Mouse (Mus musculus) embryonic facial prominence, embryonic 12.5 days (tissue): ENCODE measurements around the gene Atxn2. TPM values are rescaled to one million over a fixed set of nuclear protein-coding genes. Genes with fewer than 3 reads are reported as not detected.

Source experiments
- ATAC-seq: fragments of 200-750 bp; cut with Nextera tagmentation; 2 replicates; pipeline ENCODE4 v1.8.0; 2017; ENCODE audit not compliant: insufficient number of reproducible peaks, insufficient read depth, low FRiP score, low TSS enrichment
- H3K27ac ChIP-seq: fragments of 300-500 bp; sonication (generic); 2 replicates; pipeline ENCODE4 v1.5.1; 2016; ENCODE audit warnings: mild to moderate bottlenecking
- H3K27me3 ChIP-seq: fragments of 300-500 bp; sonication (generic); 2 replicates; pipeline ENCODE4 v1.6.1; 2016; ENCODE audit warnings: mild to moderate bottlenecking, moderate library complexity
- H3K36me3 ChIP-seq: fragments of 300-500 bp; sonication (generic); 2 replicates; pipeline ENCODE4 v1.6.1; 2016; ENCODE audit warnings: mild to moderate bottlenecking
- H3K4me1 ChIP-seq: fragments of 300-500 bp; sonication (generic); 2 replicates; pipeline ENCODE4 v1.6.1; 2016
- H3K4me2 ChIP-seq: fragments of 300-500 bp; sonication (generic); replicated peaks from 2 replicates; pipeline ENCODE4 v1.6.1; 2016; ENCODE audit warnings: mild to moderate bottlenecking, moderate library complexity
- H3K4me3 ChIP-seq: fragments of 300-500 bp; sonication (generic); 2 replicates; pipeline ENCODE4 v1.5.1; 2016; ENCODE audit warnings: mild to moderate bottlenecking
- H3K9ac ChIP-seq: fragments of 300-500 bp; sonication (generic); 2 replicates; pipeline ENCODE4 v1.6.1; 2016; ENCODE audit warnings: mild to moderate bottlenecking, moderate library complexity
- H3K9me3 ChIP-seq: fragments of 300-500 bp; sonication (generic); 2 replicates; pipeline ENCODE4 v1.6.1; 2016; ENCODE audit warnings: mild to moderate bottlenecking, moderate library complexity
- WGBS: fragments of 180-500 bp; shearing (Covaris S2); methylation state at CpG from one replicate; pipeline ENCODE4 v1.1.7; 2016; 5-methylcytosine and 5-hydroxymethylcytosine counted together
- polyA plus RNA-seq: library from polyadenylated mRNA; unstranded; fragments of >200 nt; fragmentation: Nextera tagmentation; extraction: Ambion mirVana; gene quantifications from 2 replicates; pipeline ENCODE4 v1.2.1, GENCODE M21; 2016

Gene Atxn2
- polyA plus RNA-seq, result 72.3 and 91.6 TPM in 2 replicates

DNA sequence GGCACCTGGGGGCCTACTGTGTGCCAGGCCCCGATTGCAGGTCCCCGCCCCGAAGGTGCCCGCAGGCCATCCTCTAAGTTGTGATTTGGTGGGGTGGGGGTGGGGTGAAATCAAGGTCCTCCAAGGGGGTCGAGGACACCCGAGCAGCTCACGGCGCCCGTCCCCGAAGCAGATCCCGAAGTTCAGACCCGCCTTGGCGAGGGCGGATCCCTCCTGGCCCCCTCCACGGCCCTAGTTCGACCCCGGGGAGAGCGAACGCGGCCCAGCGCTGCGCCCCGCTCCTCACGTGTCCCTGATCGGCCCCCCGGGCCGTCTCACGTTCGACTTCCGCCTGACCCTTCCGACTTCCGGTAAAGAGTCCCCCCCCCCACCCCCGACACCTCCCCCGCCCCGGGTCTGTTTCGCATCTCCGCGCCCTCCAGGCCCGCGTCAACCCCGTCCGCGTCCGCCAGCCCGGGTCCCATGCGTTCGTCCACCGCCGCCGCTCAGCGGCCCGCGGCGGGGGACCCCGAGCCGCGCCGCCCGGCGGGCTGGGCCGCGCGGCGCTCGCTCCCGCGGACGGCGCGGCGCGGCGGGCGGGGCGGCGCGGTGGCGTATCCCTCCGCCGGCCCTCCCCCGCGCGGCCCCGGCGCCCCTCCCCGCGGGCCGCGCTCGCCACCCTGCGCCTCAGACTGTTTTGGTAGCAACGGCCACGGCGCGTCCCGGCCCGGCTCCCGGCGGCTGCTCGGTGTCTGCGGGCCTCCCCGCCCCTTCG lies at the start of gene Atxn2:
Atxn2 (plus strand) TSS at position 164 of the 754 bp plus-strand sequence.
- no peaks in the 10 kb centered on the region for H3K9me3 ChIP-seq
- peak within 1 kb of the TSS; percentile 97 for H3K9ac ChIP-seq
- 2% methylated on average over 55 of the region's 103 CpGs for whole genome bisulfite sequencing
- no peaks in the 10 kb centered on the region for H3K36me3 ChIP-seq
- H3K4me2 ChIP-seq, result peak within 1 kb of the TSS; percentile 89
- peak within 1 kb of the TSS; percentile 84 for H3K4me3 ChIP-seq
- peak; percentile 83 for ATAC-seq
- peaks cover 25% of the 10 kb centered on the region for H3K4me1 ChIP-seq
- no peaks in the 10 kb centered on the region for H3K27me3 ChIP-seq
- H3K27ac ChIP-seq, result peak within 1 kb of the TSS; percentile 98

DNA sequence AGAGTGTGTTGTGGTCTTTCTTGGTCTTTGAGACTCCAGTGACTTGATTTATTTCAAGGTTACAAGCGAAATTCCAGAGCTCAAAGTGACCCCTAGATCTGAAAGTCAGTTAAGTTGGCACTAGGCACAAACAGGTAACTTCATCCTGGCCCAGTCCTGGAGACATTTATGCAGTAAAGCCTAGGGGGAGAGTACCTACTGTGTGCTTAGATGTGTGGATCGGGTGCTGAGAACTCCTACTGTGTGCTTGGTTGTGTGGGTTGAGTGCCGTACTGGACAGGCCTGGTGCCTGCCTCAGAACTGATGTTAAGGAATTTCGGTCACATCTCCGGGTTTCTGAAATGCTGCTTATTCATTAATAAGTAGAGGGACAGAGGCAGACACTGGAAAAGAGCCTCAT lies 49.6 kb upstream of the Atxn2 start:
- peaks cover 23% of the 10 kb centered on the region for H3K36me3 ChIP-seq
- peak overlapping the region; percentile 86 for H3K4me3 ChIP-seq
- H3K27me3 ChIP-seq, result no peaks in the 10 kb centered on the region
- WGBS, result 86% methylated on average over 5 of the region's 5 CpGs
- H3K9me3 ChIP-seq, result no peaks in the 10 kb centered on the region
- peaks cover 12% of the 10 kb centered on the region for H3K4me1 ChIP-seq
- no peak overlapping the region for H3K27ac ChIP-seq
- H3K4me2 ChIP-seq, result peak overlapping the region; percentile 67
- H3K9ac ChIP-seq, result peak overlapping the region; percentile 77
- no peak for ATAC-seq

DNA sequence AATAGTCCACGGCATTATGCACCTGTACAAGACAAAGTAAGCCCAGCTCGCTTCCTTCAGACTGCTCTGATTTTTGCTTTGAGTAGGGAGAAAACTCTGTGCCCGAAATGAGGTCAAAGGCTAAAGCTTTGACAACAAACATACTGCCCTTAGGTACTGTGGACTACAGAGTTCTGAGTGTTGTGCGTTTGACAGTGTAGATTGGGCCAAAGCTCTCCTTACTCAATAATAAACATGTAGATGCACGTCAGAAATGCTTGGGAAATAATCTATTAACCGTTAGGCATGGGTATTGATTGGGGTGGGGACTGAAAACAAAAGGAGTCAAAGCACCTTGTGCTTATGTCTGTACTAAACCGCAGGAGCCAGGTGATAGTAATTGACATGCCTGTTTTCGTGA lies 47.7 kb upstream of the Atxn2 start:
- H3K36me3 ChIP-seq, result peaks cover 35% of the 10 kb centered on the region
- no peak overlapping the region for H3K9ac ChIP-seq

DNA sequence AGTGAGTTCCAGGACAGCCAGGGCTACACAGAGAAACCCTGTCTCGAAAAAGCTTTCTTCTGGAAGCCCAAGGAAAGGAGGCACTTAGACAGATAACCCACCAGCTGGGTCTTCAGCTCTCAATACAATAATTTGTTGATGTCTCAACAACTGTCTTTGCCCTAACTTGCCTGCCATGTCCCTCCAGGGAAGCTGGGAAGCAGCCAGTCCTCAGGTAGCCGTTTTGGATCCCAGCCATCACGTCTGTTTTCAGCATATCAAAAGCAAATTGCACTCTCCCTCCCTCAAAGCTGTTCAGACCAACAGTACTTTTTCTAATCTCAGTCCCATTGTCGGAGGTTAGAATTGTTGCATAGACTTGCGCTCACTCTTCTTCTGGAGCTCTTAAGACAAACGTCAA lies 47.1 kb upstream of the Atxn2 start:
- Histone ChIP-seq H3K9me3 (no peaks in the 10 kb centered on the region), H3K4me2 (no peak overlapping the region), H3K4me3 (no peak overlapping the region), H3K27me3 (no peaks in the 10 kb centered on the region), H3K27ac (no peak overlapping the region), H3K9ac (no peak overlapping the region), H3K4me1 (peaks cover 12% of the 10 kb centered on the region), H3K36me3 (peaks cover 39% of the 10 kb centered on the region)
- 84% methylated on average over 6 of the region's 6 CpGs for WGBS
- no peak for ATAC-seq

More for the DNA sequence above, 47.7 kb upstream of the Atxn2 start:
- H3K4me2 ChIP-seq, result no peak overlapping the region
- H3K4me3 ChIP-seq, result no peak overlapping the region
- H3K4me1 ChIP-seq, result peaks cover 12% of the 10 kb centered on the region
- H3K27me3 ChIP-seq, result no peaks in the 10 kb centered on the region
- WGBS, result 86% methylated on average over 8 of the region's 8 CpGs
- no peaks in the 10 kb centered on the region for H3K9me3 ChIP-seq
- no peak overlapping the region for H3K27ac ChIP-seq
- ATAC-seq, result no peak

DNA sequence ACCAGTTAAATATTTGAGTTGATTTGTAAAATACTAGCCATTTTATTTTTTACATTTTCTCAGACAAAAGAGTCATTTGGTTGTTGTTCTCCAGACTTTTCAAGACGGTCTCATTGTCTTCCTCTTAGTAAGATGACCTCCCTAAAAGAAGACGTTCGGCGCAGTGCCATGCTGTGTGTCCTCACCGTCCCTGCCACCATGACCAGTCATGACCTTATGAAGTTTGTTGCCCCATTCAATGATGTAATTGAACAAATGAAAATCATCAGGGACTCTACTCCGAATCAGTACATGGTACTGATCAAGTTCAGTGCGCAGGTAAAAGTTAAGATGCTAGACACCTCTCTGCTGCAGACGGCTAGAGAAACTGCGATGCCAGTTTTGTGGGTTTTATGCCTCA lies 46.2 kb upstream of the Atxn2 start:
- Histone ChIP-seq H3K36me3 (peaks cover 46% of the 10 kb centered on the region), H3K9me3 (no peaks in the 10 kb centered on the region), H3K4me1 (peaks cover 9% of the 10 kb centered on the region), H3K27ac (no peak overlapping the region), H3K4me3 (no peak overlapping the region), H3K9ac (no peak overlapping the region), H3K27me3 (no peaks in the 10 kb centered on the region), H3K4me2 (no peak overlapping the region)
- ATAC-seq, result no peak
- 94% methylated on average over 9 of the region's 9 CpGs for WGBS

DNA sequence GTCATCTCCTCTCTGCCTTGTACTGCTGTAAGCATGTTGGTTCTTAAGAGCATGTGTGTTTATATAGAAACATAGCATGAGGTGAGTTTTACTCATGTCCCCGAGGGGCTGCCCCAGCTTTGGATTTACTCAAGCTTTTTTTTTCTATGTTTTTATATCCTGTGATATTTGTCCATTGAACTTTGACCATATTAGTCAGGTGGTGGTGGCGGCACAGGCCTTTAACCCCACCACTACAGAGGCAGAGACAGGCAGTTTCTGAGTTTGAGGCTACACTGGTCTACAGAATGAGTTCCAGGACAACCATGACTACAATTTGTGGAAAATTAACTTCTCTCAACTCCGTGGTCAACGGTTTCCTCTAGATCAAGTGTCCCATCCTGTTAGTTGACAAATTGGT lies 44.1 kb upstream of the Atxn2 start:
- Histone ChIP-seq H3K4me3 (no peak overlapping the region), H3K36me3 (peaks cover 57% of the 10 kb centered on the region), H3K27ac (no peak overlapping the region), H3K4me1 (no peaks in the 10 kb centered on the region), H3K9ac (no peak overlapping the region), H3K4me2 (no peak overlapping the region), H3K27me3 (no peaks in the 10 kb centered on the region), H3K9me3 (no peaks in the 10 kb centered on the region)
- WGBS, result 89% methylated on average over 4 of the region's 4 CpGs
- no peak for ATAC-seq

DNA sequence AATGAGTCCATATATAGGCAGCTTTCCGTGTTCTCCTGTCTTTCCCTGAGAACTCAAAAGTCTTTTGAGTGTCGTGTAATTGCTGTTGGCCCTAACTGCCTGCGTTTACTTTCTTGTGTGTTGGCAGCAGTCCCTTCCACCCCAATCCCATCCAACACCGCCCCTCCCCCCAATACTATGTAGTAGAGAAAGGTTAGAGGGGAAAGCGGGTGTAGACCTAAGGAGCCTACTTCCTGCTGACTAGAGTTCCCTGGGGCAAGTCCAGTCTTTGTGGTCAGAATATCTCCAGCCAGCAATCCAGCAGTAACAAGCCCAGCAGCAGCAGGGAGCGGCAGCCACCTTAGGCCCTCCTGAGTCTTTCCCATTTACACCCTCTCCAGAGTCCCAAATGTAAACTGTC lies 42.7 kb upstream of the Atxn2 start:
- Histone ChIP-seq H3K36me3 (peaks cover 57% of the 10 kb centered on the region), H3K4me2 (no peak overlapping the region), H3K27me3 (no peaks in the 10 kb centered on the region), H3K9me3 (no peaks in the 10 kb centered on the region), H3K4me3 (no peak overlapping the region), H3K4me1 (no peaks in the 10 kb centered on the region), H3K27ac (no peak overlapping the region), H3K9ac (no peak overlapping the region)
- no peak for ATAC-seq
- WGBS, result 67% methylated on average over 6 of the region's 6 CpGs

DNA sequence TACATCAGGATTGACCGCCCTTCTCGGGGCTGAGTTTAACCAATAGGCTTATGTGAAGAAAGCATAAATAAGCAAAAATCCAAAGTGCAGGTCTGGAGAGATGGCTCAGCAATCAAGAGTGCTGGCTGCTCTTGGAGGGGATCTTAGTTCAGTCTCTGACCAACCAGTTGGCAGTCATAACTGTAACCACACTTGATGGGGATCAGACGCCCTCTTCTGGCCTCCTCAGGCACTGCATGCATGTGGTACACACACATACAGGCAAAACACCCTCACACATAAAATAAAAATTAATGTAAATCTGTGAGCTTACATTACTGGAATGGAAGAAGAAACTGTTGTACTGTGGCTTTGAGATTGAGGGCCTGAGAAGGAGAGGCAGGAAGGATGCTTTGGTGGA lies 40.7 kb upstream of the Atxn2 start:
- H3K27me3 ChIP-seq, result no peaks in the 10 kb centered on the region
- 81% methylated on average over 3 of the region's 3 CpGs for WGBS

DNA sequence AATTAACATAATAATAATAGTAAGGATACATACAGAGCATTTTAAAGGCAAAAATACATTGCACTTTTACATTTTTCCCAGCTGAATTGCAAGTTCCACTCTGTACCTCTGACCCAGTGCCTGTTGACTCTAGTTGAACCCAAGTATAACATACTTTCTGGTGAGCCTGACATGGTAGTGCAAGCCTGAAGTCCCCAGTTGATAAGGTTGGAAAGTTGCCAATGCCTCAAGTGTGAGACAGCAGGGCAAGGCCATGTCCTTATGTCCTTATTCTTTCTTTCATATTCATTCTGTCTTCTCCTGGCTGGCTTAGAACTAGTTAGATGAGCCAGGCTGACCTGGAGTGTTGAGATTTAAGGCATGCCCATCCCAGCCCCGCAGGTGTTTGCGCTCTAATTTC lies 28.9 kb upstream of the Atxn2 start:
- no peak for ATAC-seq

More for the DNA sequence above, 40.7 kb upstream of the Atxn2 start:
- ATAC-seq, result no peak
- Histone ChIP-seq H3K4me2 (no peak overlapping the region), H3K9me3 (no peaks in the 10 kb centered on the region), H3K36me3 (peaks cover 59% of the 10 kb centered on the region), H3K4me3 (no peak overlapping the region), H3K27ac (no peak overlapping the region), H3K9ac (no peak overlapping the region), H3K4me1 (no peaks in the 10 kb centered on the region)

DNA sequence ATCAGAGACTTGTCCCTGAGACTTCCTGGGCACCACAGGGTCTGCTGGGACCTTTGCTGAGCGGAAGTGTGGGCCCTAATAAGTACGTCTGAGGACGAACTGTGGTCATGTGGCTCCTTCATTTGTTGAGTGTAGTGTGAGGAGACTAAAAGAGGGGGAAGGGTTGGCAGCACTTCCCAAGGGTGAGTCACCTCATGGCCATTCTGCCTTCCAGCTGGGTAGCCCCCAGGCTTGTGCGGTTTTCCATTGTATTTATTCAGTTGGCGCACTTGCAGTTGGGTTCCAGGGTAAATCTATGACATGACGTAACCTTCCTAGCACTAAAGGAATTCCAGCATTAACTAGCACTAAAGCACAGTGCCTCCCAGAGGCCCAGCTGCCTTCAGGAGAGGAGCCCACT lies 25.6 kb upstream of the Atxn2 start:
- no peak for ATAC-seq
- Histone ChIP-seq H3K9me3 (no peaks in the 10 kb centered on the region), H3K27me3 (no peaks in the 10 kb centered on the region), H3K4me1 (no peaks in the 10 kb centered on the region), H3K27ac (no peak overlapping the region), H3K36me3 (peaks cover 61% of the 10 kb centered on the region), H3K4me2 (no peak overlapping the region), H3K4me3 (no peak overlapping the region), H3K9ac (no peak overlapping the region)
- WGBS, result 92% methylated on average over 6 of the region's 6 CpGs

More for the DNA sequence above, 28.9 kb upstream of the Atxn2 start:
- Histone ChIP-seq H3K4me2 (no peak overlapping the region), H3K27me3 (no peaks in the 10 kb centered on the region), H3K36me3 (peaks cover 89% of the 10 kb centered on the region), H3K27ac (no peak overlapping the region), H3K9ac (no peak overlapping the region), H3K4me1 (no peaks in the 10 kb centered on the region), H3K4me3 (no peak overlapping the region), H3K9me3 (no peaks in the 10 kb centered on the region)
- WGBS, result 95% methylated on average over 2 of the region's 2 CpGs

DNA sequence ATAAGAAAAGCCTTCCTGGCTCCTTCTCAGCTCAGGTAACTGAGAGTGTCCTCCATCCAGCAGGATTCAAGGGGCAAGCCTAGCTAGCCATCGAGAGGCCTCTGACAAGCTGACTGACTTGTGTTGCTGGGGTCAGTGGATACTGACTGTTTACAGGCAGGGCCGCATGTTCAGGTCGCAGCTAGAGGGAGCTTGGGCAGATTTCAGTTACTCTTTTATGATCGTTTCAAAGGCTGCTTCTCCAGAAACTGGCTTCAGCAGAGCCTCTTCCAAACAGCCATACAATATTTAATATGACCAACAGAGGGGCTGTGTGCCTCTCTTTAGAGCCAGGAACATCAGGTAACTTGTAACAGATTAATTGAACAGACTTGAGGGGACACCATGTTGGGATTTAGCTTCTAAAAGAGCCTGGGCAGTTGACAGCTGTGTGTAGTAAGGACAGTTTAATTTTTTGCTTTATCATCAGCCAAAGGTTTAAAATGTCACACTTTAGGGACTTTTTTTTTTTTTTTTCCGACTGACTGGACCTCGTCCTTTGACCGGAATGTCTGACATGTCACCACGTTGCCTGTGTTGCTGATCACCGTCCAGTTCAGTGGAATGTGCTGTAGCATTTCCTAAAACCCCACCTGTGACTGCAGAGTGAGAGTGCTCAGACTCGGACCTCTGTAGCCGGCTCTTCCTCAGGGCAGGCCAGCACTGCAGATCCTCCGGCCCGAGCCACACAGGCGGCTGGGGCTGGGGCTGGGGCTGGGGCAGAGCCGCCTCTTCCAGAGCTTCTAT lies 24.8 kb upstream of the Atxn2 start:
- Histone ChIP-seq H3K9me3 (no peaks in the 10 kb centered on the region), H3K4me2 (no peak overlapping the region), H3K4me1 (no peaks in the 10 kb centered on the region), H3K9ac (no peak overlapping the region), H3K27ac (no peak overlapping the region), H3K27me3 (no peaks in the 10 kb centered on the region), H3K4me3 (no peak overlapping the region), H3K36me3 (peaks cover 57% of the 10 kb centered on the region)
- 76% methylated on average over 15 of the region's 15 CpGs for WGBS
- ATAC-seq, result no peak
